Mouse (Mus musculus) gastrocnemius, adult 2 months (tissue): ENCODE measurements around the gene Cacng7. TPM values are rescaled to one million over a fixed set of nuclear protein-coding genes. Genes with fewer than 3 reads are reported as not detected.
"Not testable (repeated sequence)": the region's sequence is repeated elsewhere in the genome, so short reads cannot be mapped to it uniquely, and the experiment has no call there.

Experiments
- DNase-seq: peaks from one replicate; pipeline ENCODE4 v3.0.0; 2022
- H3K27ac ChIP-seq: fragments of 200-600 bp; 2 replicates; pipeline ENCODE4 v1.8.1; 2022; ENCODE audit warnings: mild to moderate bottlenecking
- H3K4me3 ChIP-seq: fragments of 200-600 bp; 2 replicates; pipeline ENCODE4 v1.8.1; 2022; ENCODE audit warnings: mild to moderate bottlenecking, moderate library complexity
- CTCF ChIP-seq: fragments of 200-600 bp; IDR thresholded peaks from 2 replicates; pipeline ENCODE4 v1.8.1; 2022; ENCODE audit warnings: antibody characterized with exemption, mild to moderate bottlenecking, moderate library complexity
- intact Hi-C: fragments of 180-260 bp; cut with DNase I; formaldehyde crosslinking; loops from one replicate; pipeline ENCODE4 v1.15.1; 2025
- long read RNA-seq, 2 experiments: library from polyadenylated mRNA; stranded (forward); transcript quantifications; one replicate each; pipeline ENCODE4 v2.0.0; 2021
- total RNA-seq, 2 experiments: library from RNA; stranded (reverse); gene quantifications; 2 replicates each; pipeline ENCODE4 v1.2.3; 2021

Gene Cacng7
- 10 to 100 TPM in 1 of 2 experiments, 1 to 10 TPM in 1; 8.4 to 16.2 TPM for total RNA-seq
- long read RNA-seq, experiment 1: 0 reads
- long read RNA-seq, experiment 2, partial matches to known transcripts: 0 of 1 reads
- long read RNA-seq, experiment 2, other reads (novel, unspliced or antisense): 1 of 1 reads

- TF ChIP-seq CTCF: no peak
- peak within 1 kb of the TSS; percentile 73 for H3K4me3 ChIP-seq
- peak within 1 kb of the TSS; percentile 73 for H3K27ac ChIP-seq
- intact Hi-C loops: loop anchor here (5.0 to 10.0 kb wide), 3 partner anchors 44 to 284 kb away; partner anchors contain the start of genes Ndufa3 and Oscar
- peak; percentile 68 for DNase-seq
Observed at GRCm38 (mm10) chr7:3332619-3333521, at the start of gene Cacng7. TSS of gene Cacng7 (plus strand) at chr7:3332955.

- TF ChIP-seq CTCF: no peak
- no peak for DNase-seq
- intact Hi-C loops: no loop called here
- Histone ChIP-seq H3K27ac (no peak overlapping the region), H3K4me3 (no peak overlapping the region)
Observed at GRCm38 (mm10) chr7:3283081-3283875, 49.5 kb upstream of the Cacng7 start.

- no peak overlapping the region for H3K4me3 ChIP-seq
- no peak overlapping the region for H3K27ac ChIP-seq
- DNase-seq: no peak
- TF ChIP-seq CTCF: no peak
- intact Hi-C loops: no loop called here
Observed at GRCm38 (mm10) chr7:3284604-3285003, 48.2 kb upstream of the Cacng7 start.

GRCm38 (mm10) chr7:3286036-3286435 lies 46.7 kb upstream of the Cacng7 start:
- no peak overlapping the region for H3K27ac ChIP-seq
- DNase-seq: no peak
- intact Hi-C loops: no loop called here
- no peak for TF ChIP-seq CTCF
- no peak overlapping the region for H3K4me3 ChIP-seq

- no peak for DNase-seq
- no peak overlapping the region for H3K4me3 ChIP-seq
- no peak overlapping the region for H3K27ac ChIP-seq
- intact Hi-C loops: no loop called here
- TF ChIP-seq CTCF: no peak
Observed at GRCm38 (mm10) chr7:3287186-3287585, 45.6 kb upstream of the Cacng7 start.

- no peak for TF ChIP-seq CTCF
- DNase-seq: peak; percentile 89
- Histone ChIP-seq H3K27ac (peak within 1 kb of the TSS; percentile 89), H3K4me3 (peak within 1 kb of the TSS; percentile 83)
- intact Hi-C loops: no loop called here
Observed at GRCm38 (mm10) chr7:3288976-3289970, 43.5 kb upstream of the Cacng7 start, which contains the start of the genes Myadm and Prkcg. TSS of gene Myadm (plus strand) at chr7:3289080. TSS of gene Prkcg (plus strand) at chr7:3289179.

- no peak for TF ChIP-seq CTCF
- peak overlapping the region; percentile 83 for H3K4me3 ChIP-seq
- intact Hi-C loops: loop anchor here (10.0 kb wide), 1 partner anchor 1204 kb away; no protein-coding TSS in a partner anchor
- DNase-seq: peak; percentile 98
- H3K27ac ChIP-seq: peak overlapping the region; percentile 93
Observed at GRCm38 (mm10) chr7:3290257-3291033, 42.3 kb upstream of the Cacng7 start.

- intact Hi-C loops: loop anchor here (10.0 kb wide), 1 partner anchor 1204 kb away; no protein-coding TSS in a partner anchor
- TF ChIP-seq CTCF: no peak
Observed at GRCm38 (mm10) chr7:3291197-3291596, 41.6 kb upstream of the Cacng7 start.

GRCm38 (mm10) chr7:3291764-3292163 lies 41.0 kb upstream of the Cacng7 start:
- Histone ChIP-seq H3K27ac (peak overlapping the region; percentile 93), H3K4me3 (peak overlapping the region; percentile 83)
- no peak for DNase-seq
- TF ChIP-seq CTCF: no peak
- intact Hi-C loops: loop anchor here (10.0 kb wide), 1 partner anchor 1203 kb away; no protein-coding TSS in a partner anchor

More at GRCm38 (mm10) chr7:3291197-3291596, 41.6 kb upstream of the Cacng7 start:
- H3K4me3 ChIP-seq: peak overlapping the region; percentile 83
- peak overlapping the region; percentile 93 for H3K27ac ChIP-seq
- no peak for DNase-seq

- Histone ChIP-seq H3K27ac (peak overlapping the region; percentile 93), H3K4me3 (peak overlapping the region; percentile 83)
- DNase-seq: not testable (repeated sequence)
- intact Hi-C loops: loop anchor here (10.0 kb wide), 1 partner anchor 1203 kb away; no protein-coding TSS in a partner anchor
Observed at GRCm38 (mm10) chr7:3292271-3292670, 40.5 kb upstream of the Cacng7 start.
